Mouse (Mus musculus): ENCODE measurements at regions not wholly inside any gene's neighbourhood (a gene's known extent, or its start where the extent isn't known, plus 50 kb on each side); places are given as distances from the start of the nearest gene placed in this dataset.

- TF ChIP-seq CTCF (IDR thresholded peaks at IDR 0.05; ENCODE audit: low read depth) (no peak), EP300 (IDR thresholded peaks at IDR 0.05; ENCODE audit: low read depth) (no peak)
These were observed 651.3 kb upstream of the Fat3 start for GRCm38 (mm10) chr9:17152369-17152768.
